Mouse (Mus musculus) midbrain, embryonic 12.5 days (tissue): Measurements from ENCODE around the gene Madd. TPM values are rescaled to one million over a fixed set of nuclear protein-coding genes. Genes with fewer than 3 reads are reported as not detected.

Experiments used
- ATAC-seq: fragments of 200-750 bp; cut with Nextera tagmentation; 2 replicates; pipeline ENCODE4 v1.8.0; 2017; ENCODE audit warnings: low read depth, moderate TSS enrichment, moderate library complexity; ENCODE audit not compliant: low FRiP score
- H3K27ac ChIP-seq: fragments of 300-500 bp; sonication (generic); replicated peaks from 2 replicates; pipeline ENCODE4 v1.5.1; 2016; ENCODE audit warnings: mild to moderate bottlenecking
- H3K27me3 ChIP-seq: fragments of 300-500 bp; sonication (generic); 2 replicates; pipeline ENCODE4 v1.6.1; 2016; ENCODE audit warnings: mild to moderate bottlenecking
- H3K36me3 ChIP-seq: fragments of 300-500 bp; sonication (generic); 2 replicates; pipeline ENCODE4 v1.6.1; 2016
- H3K4me1 ChIP-seq: fragments of 300-500 bp; sonication (generic); 2 replicates; pipeline ENCODE4 v1.6.1; 2016
- H3K4me2 ChIP-seq: fragments of 300-500 bp; sonication (generic); replicated peaks from 2 replicates; pipeline ENCODE4 v1.6.1; 2016; ENCODE audit warnings: mild to moderate bottlenecking, moderate library complexity
- H3K4me3 ChIP-seq: fragments of 300-500 bp; sonication (generic); 2 replicates; pipeline ENCODE4 v1.5.1; 2016; ENCODE audit warnings: mild to moderate bottlenecking
- H3K9ac ChIP-seq: fragments of 300-500 bp; sonication (generic); replicated peaks from 2 replicates; pipeline ENCODE4 v1.6.1; 2016; ENCODE audit warnings: mild to moderate bottlenecking, moderate library complexity
- H3K9me3 ChIP-seq: fragments of 300-500 bp; sonication (generic); 2 replicates; pipeline ENCODE4 v1.6.1; 2016; ENCODE audit warnings: mild to moderate bottlenecking
- WGBS: fragments of 180-500 bp; shearing (Covaris S2); methylation state at CpG from one replicate; pipeline ENCODE4 v1.1.7; 2016; 5-methylcytosine and 5-hydroxymethylcytosine counted together
- polyA plus RNA-seq: library from polyadenylated mRNA; unstranded; fragments of >200 nt; fragmentation: Nextera tagmentation; extraction: Ambion mirVana; gene quantifications from 2 replicates; pipeline ENCODE4 v1.2.1, GENCODE M21; 2016

Gene Madd
- polyA plus RNA-seq, 1 experiment from 2014 or later = 42.5 TPM

GRCm38 (mm10) chr2:91139311-91139710 lies 44.3 kb downstream of the Madd start:
- H3K4me1 ChIP-seq = no peaks in the 10 kb centered on the region
- no peak overlapping the region for H3K4me2 ChIP-seq
- H3K9ac ChIP-seq = no peak overlapping the region
- no peaks in the 10 kb centered on the region for H3K27me3 ChIP-seq
- no peaks in the 10 kb centered on the region for H3K9me3 ChIP-seq
- WGBS = 82% methylated on average over 5 of the region's 5 CpGs
- no peak overlapping the region for H3K4me3 ChIP-seq
- no peak for ATAC-seq
- no peak overlapping the region for H3K27ac ChIP-seq
- peaks cover 73% of the 10 kb centered on the region for H3K36me3 ChIP-seq

GRCm38 (mm10) chr2:91137481-91137880 lies 46.2 kb downstream of the Madd start:
- Histone ChIP-seq H3K36me3 (peaks cover 57% of the 10 kb centered on the region), H3K27me3 (no peaks in the 10 kb centered on the region), H3K9me3 (no peaks in the 10 kb centered on the region), H3K4me2 (no peak overlapping the region), H3K4me3 (no peak overlapping the region), H3K9ac (no peak overlapping the region), H3K27ac (no peak overlapping the region), H3K4me1 (no peaks in the 10 kb centered on the region)
- ATAC-seq = no peak
- WGBS = 89% methylated on average over 6 of the region's 6 CpGs

- no peak for ATAC-seq
- no peak overlapping the region for H3K4me3 ChIP-seq
- H3K27me3 ChIP-seq = no peaks in the 10 kb centered on the region
- H3K27ac ChIP-seq = no peak overlapping the region
- H3K9me3 ChIP-seq = no peaks in the 10 kb centered on the region
- H3K9ac ChIP-seq = no peak overlapping the region
- peaks cover 50% of the 10 kb centered on the region for H3K36me3 ChIP-seq
- no peak overlapping the region for H3K4me2 ChIP-seq
- 91% methylated on average over 11 of the region's 11 CpGs for WGBS
- H3K4me1 ChIP-seq = no peaks in the 10 kb centered on the region
These were observed 46.9 kb downstream of the Madd start for GRCm38 (mm10) chr2:91136513-91137412.

- Histone ChIP-seq H3K36me3 (peaks cover 7% of the 10 kb centered on the region; the same call in 1 of the 2 replicates), H3K4me2 (no peak overlapping the region), H3K9ac (no peak overlapping the region), H3K4me3 (no peak overlapping the region), H3K27ac (no peak overlapping the region), H3K9me3 (no peaks in the 10 kb centered on the region), H3K27me3 (no peaks in the 10 kb centered on the region), H3K4me1 (no peaks in the 10 kb centered on the region)
- no peak for ATAC-seq
- WGBS = 82% methylated on average over 3 of the region's 3 CpGs
These were observed 51.6 kb downstream of the Madd start for GRCm38 (mm10) chr2:91132035-91132434.

- no peaks in the 10 kb centered on the region for H3K9me3 ChIP-seq
- no peaks in the 10 kb centered on the region for H3K36me3 ChIP-seq
- no peaks in the 10 kb centered on the region for H3K27me3 ChIP-seq
- H3K4me3 ChIP-seq = no peak overlapping the region
- H3K4me2 ChIP-seq = no peak overlapping the region
- no peak for ATAC-seq
- H3K27ac ChIP-seq = no peak overlapping the region
- no peak overlapping the region for H3K9ac ChIP-seq
- 91% methylated on average over 15 of the region's 15 CpGs for WGBS
- H3K4me1 ChIP-seq = no peaks in the 10 kb centered on the region
These were observed 52.4 kb downstream of the Madd start for GRCm38 (mm10) chr2:91131251-91131650.

- H3K4me3 ChIP-seq = no peak overlapping the region
- WGBS = 93% methylated on average over 6 of the region's 6 CpGs
These were observed 53.5 kb downstream of the Madd start for GRCm38 (mm10) chr2:91130126-91130525.

GRCm38 (mm10) chr2:91128761-91129160 lies 54.9 kb downstream of the Madd start:
- Histone ChIP-seq H3K4me1 (no peaks in the 10 kb centered on the region), H3K27me3 (no peaks in the 10 kb centered on the region), H3K4me2 (no peak overlapping the region), H3K4me3 (no peak overlapping the region), H3K36me3 (no peaks in the 10 kb centered on the region), H3K27ac (no peak overlapping the region), H3K9me3 (no peaks in the 10 kb centered on the region), H3K9ac (no peak overlapping the region)
- ATAC-seq = no peak
- 87% methylated on average over 5 of the region's 5 CpGs for WGBS

More at GRCm38 (mm10) chr2:91130126-91130525, 53.5 kb downstream of the Madd start:
- Histone ChIP-seq H3K27ac (no peak overlapping the region), H3K9ac (no peak overlapping the region), H3K4me2 (no peak overlapping the region), H3K36me3 (no peaks in the 10 kb centered on the region), H3K4me1 (no peaks in the 10 kb centered on the region), H3K27me3 (no peaks in the 10 kb centered on the region), H3K9me3 (no peaks in the 10 kb centered on the region)
- no peak for ATAC-seq

GRCm38 (mm10) chr2:91125101-91125500 lies 58.5 kb downstream of the Madd start:
- Histone ChIP-seq H3K9ac (no peak overlapping the region), H3K27me3 (no peaks in the 10 kb centered on the region), H3K4me1 (no peaks in the 10 kb centered on the region), H3K4me3 (no peak overlapping the region), H3K36me3 (no peaks in the 10 kb centered on the region), H3K27ac (no peak overlapping the region), H3K4me2 (no peak overlapping the region), H3K9me3 (no peaks in the 10 kb centered on the region)
- 90% methylated on average over 10 of the region's 10 CpGs for WGBS
- ATAC-seq = no peak

GRCm38 (mm10) chr2:91123521-91123920 lies 60.1 kb downstream of the Madd start:
- H3K4me1 ChIP-seq = no peaks in the 10 kb centered on the region
- no peaks in the 10 kb centered on the region for H3K36me3 ChIP-seq
- no peak overlapping the region for H3K4me2 ChIP-seq
- H3K9me3 ChIP-seq = no peaks in the 10 kb centered on the region
- H3K4me3 ChIP-seq = no peak overlapping the region
- no peaks in the 10 kb centered on the region for H3K27me3 ChIP-seq
- H3K27ac ChIP-seq = no peak overlapping the region
- WGBS = 88% methylated on average over 6 of the region's 6 CpGs
- ATAC-seq = no peak
- no peak overlapping the region for H3K9ac ChIP-seq

- no peaks in the 10 kb centered on the region for H3K4me1 ChIP-seq
- no peak for ATAC-seq
- WGBS = 56% methylated on average over 8 of the region's 8 CpGs
These were observed 62.1 kb downstream of the Madd start for GRCm38 (mm10) chr2:91121497-91121896.

GRCm38 (mm10) chr2:91121011-91121410 lies 62.6 kb downstream of the Madd start:
- 84% methylated on average over 6 of the region's 6 CpGs for WGBS
- H3K9ac ChIP-seq = no peak overlapping the region
- no peaks in the 10 kb centered on the region for H3K36me3 ChIP-seq
- H3K4me3 ChIP-seq = no peak overlapping the region
- H3K9me3 ChIP-seq = no peaks in the 10 kb centered on the region
- no peak for ATAC-seq
- no peak overlapping the region for H3K27ac ChIP-seq
- H3K4me1 ChIP-seq = no peaks in the 10 kb centered on the region
- H3K27me3 ChIP-seq = peaks cover 15% of the 10 kb centered on the region
- H3K4me2 ChIP-seq = no peak overlapping the region

More at GRCm38 (mm10) chr2:91121497-91121896, 62.1 kb downstream of the Madd start:
- H3K36me3 ChIP-seq = no peaks in the 10 kb centered on the region
- H3K4me2 ChIP-seq = no peak overlapping the region
- no peak overlapping the region for H3K9ac ChIP-seq
- no peak overlapping the region for H3K4me3 ChIP-seq
- peaks cover 11% of the 10 kb centered on the region; the same call in 1 of the 2 replicates for H3K27me3 ChIP-seq
- H3K27ac ChIP-seq = no peak overlapping the region
- no peaks in the 10 kb centered on the region for H3K9me3 ChIP-seq

GRCm38 (mm10) chr2:91120261-91120671 lies 63.4 kb downstream of the Madd start:
- Histone ChIP-seq H3K4me1 (peaks cover 4% of the 10 kb centered on the region), H3K9ac (no peak overlapping the region), H3K36me3 (no peaks in the 10 kb centered on the region), H3K9me3 (no peaks in the 10 kb centered on the region), H3K4me3 (no peak overlapping the region), H3K27ac (no peak overlapping the region), H3K27me3 (peaks cover 23% of the 10 kb centered on the region), H3K4me2 (no peak overlapping the region)
- ATAC-seq = no peak
- WGBS = 77% methylated on average over 6 of the region's 6 CpGs
